Mouse (Mus musculus) fibroblast of lung, adult 2 months (primary cell): ENCODE measurements around the gene Acot2.
A peak's percentile ranks its signal among the peaks of the same experiment; 100 is the strongest.
"Not testable (repeated sequence)": the region's sequence is repeated elsewhere in the genome, so short reads cannot be mapped to it uniquely, and the experiment has no call there.

ENCODE experiments used
- DNase-seq: peaks from one replicate; pipeline ENCODE4 v3.0.0-alpha.2; 2011; ENCODE audit warnings: low read depth

Acot2 gene

GRCm38 (mm10) chr12:83998341-83999107, 10.9 kb downstream of the Acot2 start:
- DNase-seq: no peak

DNA sequence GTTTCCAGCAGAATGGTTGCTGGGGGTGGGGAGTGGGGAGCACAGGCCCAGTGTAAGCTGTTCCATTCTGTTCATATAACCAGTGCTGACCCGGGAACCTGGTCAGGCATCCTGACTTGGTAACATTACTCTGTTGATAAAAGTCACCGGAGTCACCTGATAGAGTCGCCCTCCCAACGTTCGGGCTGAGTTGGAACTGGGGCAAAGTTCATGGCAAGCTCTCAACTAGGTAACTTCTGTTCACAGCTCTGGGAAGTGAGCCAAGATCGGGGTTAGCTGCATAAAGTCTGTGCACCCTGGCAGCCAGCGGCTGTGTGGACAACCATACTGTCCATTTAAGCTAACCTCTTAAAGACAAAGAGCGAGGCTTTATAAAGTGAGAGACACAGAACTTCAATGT, 11.6 kb downstream of the Acot2 start:
- DNase-seq: not testable (repeated sequence)

DNA sequence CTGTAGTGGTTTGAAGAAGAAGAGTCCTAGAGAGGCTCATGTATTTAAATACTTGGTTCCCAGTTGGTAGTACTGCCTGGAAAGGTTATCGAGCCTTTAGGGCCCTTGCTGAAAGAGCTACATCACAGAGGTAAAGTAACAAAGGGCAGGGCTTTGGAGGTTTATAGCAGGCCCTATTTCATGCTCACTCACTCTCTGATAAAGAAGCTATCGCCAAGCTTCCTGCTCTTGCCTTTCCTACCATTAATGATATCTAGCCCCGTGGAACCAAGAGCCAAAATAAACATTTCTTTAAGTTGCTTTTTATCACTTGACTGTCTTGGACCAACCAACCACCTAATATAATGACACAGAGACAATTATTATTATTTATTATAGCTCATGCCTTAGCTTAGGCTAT, 12.8 kb downstream of the Acot2 start:
- DNase-seq: no peak

DNA sequence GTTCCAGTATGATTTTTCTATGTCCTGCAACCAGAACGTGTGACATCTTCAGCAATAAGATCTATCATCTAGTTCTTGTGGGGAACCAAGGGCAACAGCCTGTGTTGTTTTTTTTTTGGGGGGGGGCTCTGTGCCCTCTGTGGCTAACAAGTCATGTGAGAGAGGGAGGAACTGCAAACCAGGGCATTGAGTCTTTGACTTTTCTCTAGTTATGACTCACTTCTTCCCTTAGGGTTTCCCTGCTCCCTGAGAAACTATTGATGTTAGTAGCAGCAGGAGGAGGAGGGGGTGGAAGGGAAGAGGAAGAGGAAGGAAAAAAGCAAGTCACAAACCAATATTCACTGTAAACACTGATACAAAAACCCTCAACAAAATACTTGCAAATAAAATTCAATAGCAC, 16.2 kb downstream of the Acot2 start:
- DNase-seq: no peak

DNA sequence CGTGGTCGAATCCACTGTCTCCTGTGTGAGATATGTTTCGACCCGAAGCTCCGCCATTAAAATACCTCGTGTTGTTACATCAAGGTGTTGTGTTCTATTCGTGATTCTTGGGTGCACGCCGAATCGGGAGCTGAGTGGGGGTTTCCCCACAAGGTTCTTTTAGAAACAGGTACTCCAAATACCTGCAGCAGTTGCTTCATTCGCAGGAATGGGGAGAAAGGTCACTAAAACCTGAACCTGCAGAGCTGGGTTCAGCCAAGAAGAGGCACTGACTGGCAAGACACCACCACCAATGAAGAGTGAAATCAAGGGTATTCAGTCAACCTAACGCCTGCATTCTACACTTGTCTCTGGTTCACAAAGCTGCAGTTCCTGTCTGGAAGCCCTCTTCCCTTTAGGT, 20.6 kb downstream of the Acot2 start:
- DNase-seq: no peak

- no peak for DNase-seq
Observed at GRCm38 (mm10) chr12:84008729-84009128, 21.1 kb downstream of the Acot2 start.

DNA sequence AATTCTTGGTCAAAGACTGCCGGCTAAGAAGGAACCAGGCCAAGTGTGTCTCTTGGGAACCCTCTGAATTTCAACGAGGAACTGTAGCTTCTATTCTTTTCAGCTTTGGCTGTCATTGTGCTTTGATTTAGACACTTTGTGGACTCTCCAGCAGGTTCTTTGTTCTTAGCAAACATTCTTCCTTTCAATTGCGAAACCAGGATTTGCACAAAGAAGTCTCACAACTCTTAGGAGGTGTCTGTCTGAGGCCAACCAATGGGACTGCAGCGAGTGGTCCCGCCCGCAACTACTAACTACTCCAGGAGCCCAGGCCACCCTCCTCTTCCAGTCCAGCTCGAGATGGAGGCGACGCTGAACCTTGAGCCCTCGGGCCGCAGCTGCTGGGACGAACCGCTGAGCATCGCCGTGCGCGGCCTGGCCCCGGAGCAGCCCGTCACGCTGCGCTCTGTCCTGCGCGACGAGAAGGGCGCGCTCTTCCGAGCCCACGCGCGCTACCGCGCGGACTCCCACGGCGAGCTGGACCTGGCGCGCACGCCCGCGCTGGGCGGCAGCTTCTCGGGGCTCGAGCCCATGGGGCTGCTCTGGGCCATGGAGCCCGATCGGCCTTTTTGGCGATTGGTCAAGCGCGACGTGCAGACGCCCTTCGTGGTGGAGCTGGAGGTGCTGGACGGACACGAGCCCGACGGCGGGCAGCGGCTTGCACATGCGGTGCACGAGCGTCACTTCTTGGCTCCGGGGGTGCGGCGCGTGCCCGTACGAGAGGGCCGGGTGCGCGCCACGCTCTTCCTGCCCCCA, 21.7 kb downstream of the Acot2 start, which contains the start of gene Acot1:
Acot1 (plus strand) TSS at position 320 of the 795 bp plus-strand sequence.
- DNase-seq: peak; percentile 60

- no peak for DNase-seq
Observed at GRCm38 (mm10) chr12:84010201-84010600, 22.5 kb downstream of the Acot2 start.

- peak; percentile 49 for DNase-seq
Observed at GRCm38 (mm10) chr12:84011251-84012040, 23.8 kb downstream of the Acot2 start.

- no peak for DNase-seq
Observed at GRCm38 (mm10) chr12:84013130-84013529, 25.5 kb downstream of the Acot2 start.

DNA sequence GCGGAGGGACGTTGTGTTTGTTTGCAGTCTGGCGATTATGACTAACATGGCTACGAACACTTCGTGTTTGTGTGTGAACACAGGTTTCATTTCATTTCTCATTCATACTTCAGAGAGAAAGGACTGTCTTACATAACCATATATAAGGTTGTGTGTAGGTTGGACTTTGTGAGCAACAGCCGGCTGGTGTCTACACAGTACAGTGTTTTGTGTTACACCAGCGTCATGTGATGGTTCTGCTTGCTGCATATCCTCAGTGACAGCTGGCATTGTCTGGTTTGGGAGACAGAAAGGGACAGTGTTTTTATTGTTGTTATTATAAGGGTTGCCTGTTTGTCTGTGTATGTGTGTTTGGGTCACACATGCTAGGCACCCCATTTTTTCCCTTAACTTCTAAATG, 26.0 kb downstream of the Acot2 start:
- no peak for DNase-seq

GRCm38 (mm10) chr12:84020528-84020927, 32.9 kb downstream of the Acot2 start:
- peak; percentile 51 for DNase-seq

GRCm38 (mm10) chr12:84022266-84022665, 34.6 kb downstream of the Acot2 start:
- not testable (repeated sequence) for DNase-seq

DNA sequence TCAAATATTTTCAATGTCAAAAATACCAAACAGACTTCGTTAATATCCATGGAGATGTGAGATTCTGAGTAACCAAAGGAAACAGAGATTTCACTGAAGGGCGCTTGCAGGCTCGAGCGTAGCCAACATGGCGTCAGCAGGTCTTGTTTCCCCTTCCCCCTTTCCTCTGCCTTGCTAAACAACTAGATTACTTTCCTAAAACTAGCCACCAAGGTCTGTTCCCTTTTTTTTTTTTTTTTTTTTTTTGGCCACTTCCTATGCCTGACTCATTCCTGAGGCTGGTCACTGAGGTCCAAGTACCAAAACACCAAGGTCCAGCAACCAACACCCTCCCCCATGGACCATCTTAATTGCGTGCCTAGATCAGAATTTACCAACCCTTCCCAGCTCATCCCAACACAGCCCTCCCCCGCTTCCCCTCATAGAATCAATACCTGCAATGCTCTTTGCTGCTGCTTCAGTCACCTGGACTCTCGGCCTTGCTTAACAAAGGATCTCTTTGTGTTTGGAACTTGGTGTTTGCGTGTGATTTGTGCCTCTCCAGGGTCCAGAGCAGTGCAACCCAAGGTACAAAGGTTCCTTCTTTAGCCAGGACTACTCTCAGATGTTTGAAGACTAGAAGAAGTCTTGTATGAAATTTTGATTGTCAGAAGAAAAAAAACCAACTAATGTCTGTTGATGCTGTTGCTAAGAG, 35.5 kb downstream of the Acot2 start:
- DNase-seq: no peak

DNA sequence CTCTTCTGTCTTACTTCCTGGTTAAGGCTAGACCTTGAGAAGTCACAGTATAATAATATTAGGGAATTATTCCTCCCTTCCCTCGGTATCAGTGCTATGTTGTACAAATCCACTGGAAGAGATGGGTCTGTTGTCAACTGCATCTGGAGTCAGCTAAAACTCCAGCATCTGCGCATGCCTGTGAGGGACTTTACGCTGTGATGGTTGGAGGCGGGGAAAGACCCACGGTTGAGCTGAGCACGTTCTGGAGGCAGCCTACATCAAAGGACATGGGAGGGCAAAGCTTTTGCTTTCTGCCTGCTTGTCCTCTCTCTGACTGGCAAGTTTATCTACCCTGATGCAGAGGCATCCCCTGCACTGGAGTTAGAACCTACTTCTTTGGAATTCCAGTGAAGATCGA, 38.2 kb downstream of the Acot2 start:
- DNase-seq: no peak

DNA sequence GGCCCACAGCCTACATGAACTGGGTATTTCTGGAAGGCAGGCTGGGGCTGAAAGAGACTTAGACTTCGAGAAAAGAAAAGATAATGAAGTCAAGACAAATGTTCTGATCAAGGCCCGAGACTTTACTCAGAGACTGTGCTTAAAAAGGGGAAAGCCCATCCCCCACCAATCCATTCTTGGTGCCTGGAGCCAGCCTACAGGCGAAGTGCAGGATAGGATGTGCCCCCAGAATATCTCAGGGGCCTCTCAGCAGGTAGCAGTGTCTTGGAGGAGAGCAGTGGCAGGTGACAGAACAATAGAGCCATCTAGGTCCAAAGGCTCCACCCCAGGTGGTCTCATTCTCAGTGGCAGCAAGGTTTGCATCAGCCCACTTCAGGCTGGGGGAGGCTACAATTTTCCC, 40.7 kb downstream of the Acot2 start:
- not testable (repeated sequence) for DNase-seq

DNA sequence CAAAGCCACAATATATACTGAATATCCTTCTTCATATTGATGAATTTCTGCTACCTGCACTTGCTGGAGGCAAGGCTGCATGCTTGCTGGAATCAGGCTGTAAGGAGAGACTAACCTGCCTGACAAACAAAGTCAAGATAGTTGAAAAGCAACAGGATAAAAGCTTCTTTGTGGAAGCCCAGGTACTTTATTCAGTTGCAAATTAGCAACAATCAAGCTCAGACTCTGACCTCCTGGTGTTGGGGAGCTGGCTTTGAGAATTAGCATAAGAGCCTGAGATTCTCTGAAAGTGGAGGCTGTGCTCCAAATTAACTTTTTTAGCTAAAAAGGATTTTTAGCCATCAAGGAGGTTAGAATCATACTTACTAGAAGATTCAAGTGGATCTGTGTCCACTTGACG, 41.4 kb downstream of the Acot2 start:
- DNase-seq: not testable (repeated sequence)

- peak; percentile 57 for DNase-seq
Observed at GRCm38 (mm10) chr12:84030659-84031332, 43.1 kb downstream of the Acot2 start.

- DNase-seq: no peak
Observed at GRCm38 (mm10) chr12:84032854-84033253, 45.2 kb downstream of the Acot2 start.

- DNase-seq: not testable (repeated sequence)
Observed at GRCm38 (mm10) chr12:84033302-84033701, 45.6 kb downstream of the Acot2 start.

DNA sequence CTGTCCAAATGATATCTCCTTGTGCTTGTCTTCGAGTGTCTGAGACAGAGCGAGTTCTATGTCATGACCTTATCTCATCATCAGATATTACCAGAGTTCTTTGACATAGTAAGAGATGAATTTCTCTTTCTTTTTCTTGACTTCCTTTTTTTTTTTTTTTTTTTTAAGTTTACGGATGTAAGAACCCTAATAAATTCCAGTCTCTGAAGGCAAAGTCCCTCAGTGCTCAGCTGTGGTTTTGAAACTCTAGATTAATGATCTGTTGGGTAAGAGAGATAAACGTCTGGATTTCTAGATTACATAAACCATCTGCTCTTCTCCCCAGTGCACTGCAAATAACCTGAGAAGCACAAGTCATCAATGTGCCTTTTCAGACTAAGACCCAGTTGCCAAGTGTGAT, 46.4 kb downstream of the Acot2 start:
- no peak for DNase-seq
